Mouse (Mus musculus): Measurements from ENCODE around the gene Nhlrc4. TPM values are rescaled to one million over a fixed set of nuclear protein-coding genes. Genes with fewer than 3 reads are reported as not detected.

The Nhlrc4 gene
- polyA plus RNA-seq, 1 experiment from 2014 or later, result 4.5 TPM

- Histone ChIP-seq H3K9me3 (ENCODE audit: low read length) (no peaks in the 10 kb centered on the region), H3K27me3 (replicated peaks; ENCODE audit: insufficient read depth, low read length) (no peaks in the 10 kb centered on the region), H3K4me1 (ENCODE audit: insufficient read depth, low read depth, low read length) (peaks cover 14% of the 10 kb centered on the region; the same call in 1 of the 2 replicates), H3K4me3 (ENCODE audit: low read depth, low read length) (peak overlapping the region; percentile 84), H3K4me2 (replicated peaks; ENCODE audit: low read depth, low read length) (peak overlapping the region; percentile 91), H3K9ac (replicated peaks; ENCODE audit: low read depth) (peak overlapping the region; percentile 85), H3K36me3 (ENCODE audit: insufficient read depth, low read length) (no peaks in the 10 kb centered on the region), H3K27ac (ENCODE audit: low read length) (peak overlapping the region; percentile 89)
- WGBS, result 10% methylated on average over 16 of the region's 17 CpGs
- ATAC-seq, result no peak
- DNase-seq (ENCODE audit: low spot score), result no peak
- TF ChIP-seq CTCF (IDR thresholded peaks at IDR 0.05), result no peak
- no peak for TF ChIP-seq EP300 (IDR thresholded peaks at IDR 0.05)
Measured at GRCm38 (mm10) chr17:25984556-25985305, 40.0 kb upstream of the Nhlrc4 start.

- H3K27ac ChIP-seq (ENCODE audit: low read length), result no peak overlapping the region
- no peaks in the 10 kb centered on the region for H3K27me3 ChIP-seq (replicated peaks; ENCODE audit: insufficient read depth, low read length)
- DNase-seq (ENCODE audit: low spot score), result no peak
- no peak overlapping the region for H3K4me3 ChIP-seq (ENCODE audit: low read depth, low read length)
- H3K9me3 ChIP-seq (ENCODE audit: low read length), result no peaks in the 10 kb centered on the region
- no peak for TF ChIP-seq CTCF (IDR thresholded peaks at IDR 0.05)
- no peak for TF ChIP-seq EP300 (IDR thresholded peaks at IDR 0.05)
- no peaks in the 10 kb centered on the region for H3K36me3 ChIP-seq (ENCODE audit: insufficient read depth, low read length)
- peak overlapping the region; percentile 91 for H3K4me2 ChIP-seq (replicated peaks; ENCODE audit: low read depth, low read length)
- H3K9ac ChIP-seq (replicated peaks; ENCODE audit: low read depth), result no peak overlapping the region
- 97% methylated on average over 1 of the region's 1 CpGs for WGBS
- peaks cover 14% of the 10 kb centered on the region; the same call in 1 of the 2 replicates for H3K4me1 ChIP-seq (ENCODE audit: insufficient read depth, low read depth, low read length)
- ATAC-seq, result no peak
Measured at GRCm38 (mm10) chr17:25984066-25984465, 39.3 kb upstream of the Nhlrc4 start.

DNA sequence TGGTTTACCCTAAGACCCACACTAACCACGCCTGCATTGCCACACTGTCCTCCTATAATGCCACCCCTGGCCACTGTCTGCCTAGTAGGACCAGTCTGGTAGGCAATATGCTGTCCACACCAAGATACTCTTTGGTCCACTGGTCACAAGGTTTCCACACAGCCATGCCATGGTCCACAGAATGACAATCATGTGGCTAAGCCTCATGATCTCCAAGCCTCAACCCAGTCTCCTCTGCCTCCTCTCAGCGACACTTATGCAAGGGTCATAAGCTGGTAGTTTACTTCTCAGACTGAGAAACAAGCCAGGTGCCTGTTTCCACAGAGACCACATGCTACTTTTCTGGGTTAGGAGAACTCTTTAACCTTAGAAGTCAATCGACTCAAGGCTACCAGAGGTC, 38.2 kb upstream of the Nhlrc4 start:
- no peak overlapping the region for H3K4me2 ChIP-seq (replicated peaks; ENCODE audit: low read depth, low read length)

DNA sequence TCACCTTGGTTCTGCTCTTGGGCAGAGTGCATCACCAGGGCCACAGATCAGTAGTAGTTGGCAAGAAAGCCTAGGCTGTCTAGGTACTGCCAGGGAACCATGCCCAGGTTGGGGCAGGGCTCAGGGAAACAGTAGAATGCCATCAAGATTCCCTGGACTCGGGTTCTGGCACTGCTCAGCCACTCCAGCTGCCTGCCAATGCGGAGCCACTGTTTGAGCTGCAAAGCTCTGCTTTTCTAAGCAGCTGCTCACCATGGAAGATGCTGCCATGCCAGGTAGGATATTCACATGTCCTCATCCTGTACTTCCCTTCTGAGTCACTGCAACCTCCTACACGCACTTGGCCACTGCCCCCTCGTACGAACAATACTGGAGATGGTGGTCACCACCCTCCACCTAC, 36.1 kb upstream of the Nhlrc4 start:
- ATAC-seq, result no peak
- no peak overlapping the region for H3K9ac ChIP-seq (replicated peaks; ENCODE audit: low read depth)
- no peak overlapping the region for H3K4me2 ChIP-seq (replicated peaks; ENCODE audit: low read depth, low read length)
- no peaks in the 10 kb centered on the region for H3K36me3 ChIP-seq (ENCODE audit: insufficient read depth, low read length)
- WGBS, result 70% methylated on average over 5 of the region's 5 CpGs
- DNase-seq (ENCODE audit: low spot score), result no peak
- H3K27me3 ChIP-seq (replicated peaks; ENCODE audit: insufficient read depth, low read length), result no peaks in the 10 kb centered on the region
- H3K27ac ChIP-seq (ENCODE audit: low read length), result no peak overlapping the region
- no peak for TF ChIP-seq CTCF (IDR thresholded peaks at IDR 0.05)
- TF ChIP-seq EP300 (IDR thresholded peaks at IDR 0.05), result no peak
- peaks cover 14% of the 10 kb centered on the region; the same call in 1 of the 2 replicates for H3K4me1 ChIP-seq (ENCODE audit: insufficient read depth, low read depth, low read length)
- no peak overlapping the region for H3K4me3 ChIP-seq (ENCODE audit: low read depth, low read length)
- no peaks in the 10 kb centered on the region for H3K9me3 ChIP-seq (ENCODE audit: low read length)

More for the DNA sequence above, 38.2 kb upstream of the Nhlrc4 start:
- Histone ChIP-seq H3K4me3 (ENCODE audit: low read depth, low read length) (no peak overlapping the region), H3K9ac (replicated peaks; ENCODE audit: low read depth) (no peak overlapping the region), H3K4me1 (ENCODE audit: insufficient read depth, low read depth, low read length) (peaks cover 14% of the 10 kb centered on the region; the same call in 1 of the 2 replicates), H3K9me3 (ENCODE audit: low read length) (no peaks in the 10 kb centered on the region), H3K36me3 (ENCODE audit: insufficient read depth, low read length) (no peaks in the 10 kb centered on the region), H3K27ac (ENCODE audit: low read length) (no peak overlapping the region), H3K27me3 (replicated peaks; ENCODE audit: insufficient read depth, low read length) (no peaks in the 10 kb centered on the region)
- 94% methylated on average over 3 of the region's 3 CpGs for WGBS
- DNase-seq (ENCODE audit: low spot score), result no peak
- no peak for ATAC-seq
- no peak for TF ChIP-seq EP300 (IDR thresholded peaks at IDR 0.05)
- TF ChIP-seq CTCF (IDR thresholded peaks at IDR 0.05), result no peak

DNA sequence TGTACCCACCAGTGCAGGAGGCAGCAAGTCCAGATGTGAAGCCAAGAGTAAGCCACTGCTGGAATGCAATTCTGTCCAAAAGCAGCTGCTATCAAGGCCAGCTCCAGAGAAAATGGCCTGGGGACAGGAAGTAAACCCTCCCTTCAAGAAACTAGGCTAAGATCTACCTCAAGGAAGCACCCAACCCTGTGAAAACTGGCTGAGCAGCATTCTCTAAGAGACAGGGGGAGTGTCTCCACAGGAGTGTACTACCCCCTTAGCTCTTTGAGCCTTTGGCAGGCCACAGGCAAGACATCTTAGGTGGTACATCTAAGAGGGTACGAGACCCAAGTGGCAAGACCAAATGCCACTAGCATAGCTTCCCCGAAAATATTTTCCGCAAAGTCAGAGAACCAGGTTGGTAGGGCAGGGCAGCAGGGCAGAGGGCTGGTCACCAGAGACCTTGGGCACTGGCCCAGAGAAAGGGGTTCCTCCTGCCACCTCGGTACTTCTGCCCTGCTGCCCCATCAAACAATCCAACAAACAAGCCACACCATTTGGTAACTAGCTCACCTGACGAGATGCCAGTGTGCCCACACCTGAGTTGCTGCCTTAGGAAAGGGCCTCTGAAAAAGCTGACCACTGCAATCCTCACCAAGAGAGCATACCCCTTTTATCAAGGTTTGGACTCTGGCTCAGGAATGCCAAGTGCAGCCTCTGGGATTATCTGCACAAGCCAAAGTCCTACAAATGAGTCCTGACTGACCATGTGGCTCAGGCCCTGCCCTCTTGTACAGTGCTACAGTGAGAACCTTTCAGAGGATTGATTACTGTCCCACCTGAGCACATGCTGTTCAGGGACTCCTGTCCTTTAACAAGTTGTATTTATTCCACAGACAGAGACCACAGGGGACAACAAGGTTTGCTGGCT, 35.3 kb upstream of the Nhlrc4 start:
- Histone ChIP-seq H3K36me3 (ENCODE audit: insufficient read depth, low read length) (no peaks in the 10 kb centered on the region), H3K9ac (replicated peaks; ENCODE audit: low read depth) (no peak overlapping the region), H3K27me3 (replicated peaks; ENCODE audit: insufficient read depth, low read length) (no peaks in the 10 kb centered on the region), H3K9me3 (ENCODE audit: low read length) (no peaks in the 10 kb centered on the region), H3K4me2 (replicated peaks; ENCODE audit: low read depth, low read length) (no peak overlapping the region), H3K4me3 (ENCODE audit: low read depth, low read length) (no peak overlapping the region), H3K4me1 (ENCODE audit: insufficient read depth, low read depth, low read length) (peaks cover 14% of the 10 kb centered on the region; the same call in 1 of the 2 replicates), H3K27ac (ENCODE audit: low read length) (peak overlapping the region; percentile 3; the same call in 1 of the 2 replicates)
- 65% methylated on average over 5 of the region's 5 CpGs for WGBS
- DNase-seq (ENCODE audit: low spot score) (peak; percentile 48), ATAC-seq (peak; percentile 76)
- no peak for TF ChIP-seq CTCF (IDR thresholded peaks at IDR 0.05)
- TF ChIP-seq EP300 (IDR thresholded peaks at IDR 0.05), result no peak
